Mouse (Mus musculus): ENCODE data around the gene Ubap1. TPM values are rescaled to one million over a fixed set of nuclear protein-coding genes. Genes with fewer than 3 reads are reported as not detected.

The Ubap1 gene
- polyA plus RNA-seq, 1 experiment from 2014 or later = 41.9 TPM

GRCm38 (mm10) chr4:41368198-41368597 is 19.4 kb downstream of the Ubap1 start:
- peak; percentile 81 for DNase-seq (ENCODE audit: low spot score)
- no peak overlapping the region for H3K4me3 ChIP-seq (ENCODE audit: low read depth, low read length)
- H3K4me2 ChIP-seq (replicated peaks; ENCODE audit: low read depth, low read length) = no peak overlapping the region
- H3K9ac ChIP-seq (replicated peaks; ENCODE audit: low read depth) = no peak overlapping the region
- H3K4me1 ChIP-seq (ENCODE audit: insufficient read depth, low read depth, low read length) = no peaks in the 10 kb centered on the region
- H3K9me3 ChIP-seq (ENCODE audit: low read length) = no peaks in the 10 kb centered on the region
- no peak overlapping the region for H3K27ac ChIP-seq (ENCODE audit: low read length)
- WGBS = 74% methylated on average over 4 of the region's 4 CpGs
- no peaks in the 10 kb centered on the region for H3K27me3 ChIP-seq (replicated peaks; ENCODE audit: insufficient read depth, low read length)
- H3K36me3 ChIP-seq (ENCODE audit: insufficient read depth, low read length) = no peaks in the 10 kb centered on the region
- TF ChIP-seq CTCF (IDR thresholded peaks at IDR 0.05) = no peak
- TF ChIP-seq EP300 (IDR thresholded peaks at IDR 0.05) = peak; percentile 61
- ATAC-seq = peak; percentile 74

- DNase-seq (ENCODE audit: low spot score) = peak; percentile 71
- peak; percentile 76 for ATAC-seq
- Histone ChIP-seq H3K9ac (replicated peaks; ENCODE audit: low read depth) (no peak overlapping the region), H3K4me1 (ENCODE audit: insufficient read depth, low read depth, low read length) (no peaks in the 10 kb centered on the region), H3K27me3 (replicated peaks; ENCODE audit: insufficient read depth, low read length) (no peaks in the 10 kb centered on the region), H3K4me3 (ENCODE audit: low read depth, low read length) (no peak overlapping the region), H3K9me3 (ENCODE audit: low read length) (no peaks in the 10 kb centered on the region), H3K36me3 (ENCODE audit: insufficient read depth, low read length) (no peaks in the 10 kb centered on the region), H3K27ac (ENCODE audit: low read length) (0 out of 2 replicates have a peak overlapping the region, but pooled peaks have one; percentile 14), H3K4me2 (replicated peaks; ENCODE audit: low read depth, low read length) (no peak overlapping the region)
- TF ChIP-seq EP300 (IDR thresholded peaks at IDR 0.05) (peak; percentile 56), CTCF (IDR thresholded peaks at IDR 0.05) (no peak)
- WGBS = 61% methylated on average over 9 of the region's 9 CpGs
Observed at GRCm38 (mm10) chr4:41369702-41370437, 21.1 kb downstream of the Ubap1 start.

- peaks cover 22% of the 10 kb centered on the region for H3K36me3 ChIP-seq (ENCODE audit: insufficient read depth, low read length)
- no peak overlapping the region for H3K4me3 ChIP-seq (ENCODE audit: low read depth, low read length)
- TF ChIP-seq CTCF (IDR thresholded peaks at IDR 0.05) (no peak), EP300 (IDR thresholded peaks at IDR 0.05) (no peak)
- ATAC-seq (no peak), DNase-seq (ENCODE audit: low spot score) (no peak)
- H3K27me3 ChIP-seq (replicated peaks; ENCODE audit: insufficient read depth, low read length) = no peaks in the 10 kb centered on the region
- H3K4me2 ChIP-seq (replicated peaks; ENCODE audit: low read depth, low read length) = no peak overlapping the region
- H3K9me3 ChIP-seq (ENCODE audit: low read length) = no peaks in the 10 kb centered on the region
- H3K9ac ChIP-seq (replicated peaks; ENCODE audit: low read depth) = no peak overlapping the region
- no peak overlapping the region for H3K27ac ChIP-seq (ENCODE audit: low read length)
- H3K4me1 ChIP-seq (ENCODE audit: insufficient read depth, low read depth, low read length) = no peaks in the 10 kb centered on the region
Observed at GRCm38 (mm10) chr4:41377567-41377966, 28.8 kb downstream of the Ubap1 start.

GRCm38 (mm10) chr4:41381213-41381950 is 32.6 kb downstream of the Ubap1 start:
- Histone ChIP-seq H3K9me3 (ENCODE audit: low read length) (no peaks in the 10 kb centered on the region), H3K27ac (ENCODE audit: low read length) (no peak overlapping the region), H3K27me3 (replicated peaks; ENCODE audit: insufficient read depth, low read length) (no peaks in the 10 kb centered on the region), H3K4me3 (ENCODE audit: low read depth, low read length) (no peak overlapping the region), H3K36me3 (ENCODE audit: insufficient read depth, low read length) (peaks cover 22% of the 10 kb centered on the region), H3K9ac (replicated peaks; ENCODE audit: low read depth) (no peak overlapping the region), H3K4me1 (ENCODE audit: insufficient read depth, low read depth, low read length) (no peaks in the 10 kb centered on the region), H3K4me2 (replicated peaks; ENCODE audit: low read depth, low read length) (no peak overlapping the region)
- no peak for ATAC-seq
- TF ChIP-seq CTCF (IDR thresholded peaks at IDR 0.05) = no peak
- no peak for TF ChIP-seq EP300 (IDR thresholded peaks at IDR 0.05)
- DNase-seq (ENCODE audit: low spot score) = no peak
- 94% methylated on average over 5 of the region's 5 CpGs for WGBS

- Histone ChIP-seq H3K27ac (ENCODE audit: low read length) (no peak overlapping the region), H3K4me1 (ENCODE audit: insufficient read depth, low read depth, low read length) (no peaks in the 10 kb centered on the region), H3K9me3 (ENCODE audit: low read length) (no peaks in the 10 kb centered on the region), H3K36me3 (ENCODE audit: insufficient read depth, low read length) (peaks cover 2% of the 10 kb centered on the region; the same call in 1 of the 2 replicates), H3K27me3 (replicated peaks; ENCODE audit: insufficient read depth, low read length) (no peaks in the 10 kb centered on the region), H3K4me3 (ENCODE audit: low read depth, low read length) (no peak overlapping the region), H3K4me2 (replicated peaks; ENCODE audit: low read depth, low read length) (no peak overlapping the region), H3K9ac (replicated peaks; ENCODE audit: low read depth) (no peak overlapping the region)
- ATAC-seq = no peak
- WGBS = 71% methylated on average over 1 of the region's 1 CpGs
- no peak for TF ChIP-seq EP300 (IDR thresholded peaks at IDR 0.05)
- no peak for TF ChIP-seq CTCF (IDR thresholded peaks at IDR 0.05)
- no peak for DNase-seq (ENCODE audit: low spot score)
Observed at GRCm38 (mm10) chr4:41386412-41386975, 37.7 kb downstream of the Ubap1 start.

- ATAC-seq (no peak; the same call in 1 of the 2 replicates), DNase-seq (ENCODE audit: low spot score) (no peak)
- no peaks in the 10 kb centered on the region for H3K9me3 ChIP-seq (ENCODE audit: low read length)
- no peaks in the 10 kb centered on the region for H3K27me3 ChIP-seq (replicated peaks; ENCODE audit: insufficient read depth, low read length)
- no peak overlapping the region for H3K9ac ChIP-seq (replicated peaks; ENCODE audit: low read depth)
- H3K4me2 ChIP-seq (replicated peaks; ENCODE audit: low read depth, low read length) = no peak overlapping the region
- H3K36me3 ChIP-seq (ENCODE audit: insufficient read depth, low read length) = no peaks in the 10 kb centered on the region; the same call in 1 of the 2 replicates
- no peak overlapping the region for H3K27ac ChIP-seq (ENCODE audit: low read length)
- no peak overlapping the region for H3K4me3 ChIP-seq (ENCODE audit: low read depth, low read length)
- TF ChIP-seq CTCF (IDR thresholded peaks at IDR 0.05) (no peak), EP300 (IDR thresholded peaks at IDR 0.05) (no peak)
- WGBS = 72% methylated on average over 7 of the region's 7 CpGs
- H3K4me1 ChIP-seq (ENCODE audit: insufficient read depth, low read depth, low read length) = no peaks in the 10 kb centered on the region
Observed at GRCm38 (mm10) chr4:41387755-41388469, 39.1 kb downstream of the Ubap1 start.
